Mouse (Mus musculus): ENCODE measurements around the gene 9530068E07Rik. TPM values are rescaled to one million over a fixed set of nuclear protein-coding genes. Genes with fewer than 3 reads are reported as not detected.

Gene 9530068E07Rik
- polyA plus RNA-seq, 1 experiment: 80.0 TPM

DNA sequence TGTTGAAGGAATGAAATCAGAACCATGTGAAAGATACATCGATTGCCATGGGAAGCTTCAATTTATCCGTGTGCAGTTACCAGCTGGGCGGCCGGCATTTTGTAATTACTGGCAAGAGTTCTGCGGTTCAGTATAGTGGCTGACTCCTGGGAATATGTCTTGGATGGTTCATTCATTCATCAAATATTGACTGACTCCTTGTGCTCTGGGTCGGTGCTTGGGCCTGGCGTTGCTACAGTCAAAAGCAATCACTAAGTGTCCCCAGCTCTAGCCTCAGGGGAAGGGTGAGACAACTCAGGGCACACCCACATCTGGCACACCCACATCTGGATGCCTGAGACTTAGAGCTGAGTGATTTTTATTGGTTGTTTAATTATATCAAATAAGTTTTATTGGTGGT is 22.4 kb upstream of the 9530068E07Rik start:
- TF ChIP-seq POLR2A (IDR thresholded peaks at IDR 0.05; ENCODE audit: low read depth, low read length): no peak
- no peak for TF ChIP-seq CTCF (IDR thresholded peaks at IDR 0.05; ENCODE audit: extremely low read depth, insufficient read length, insufficient replicate concordance, low read depth, low read length)
- WGBS: 57% methylated on average over 7 of the region's 7 CpGs
- H3K27me3 ChIP-seq (ENCODE audit: control insufficient read depth, insufficient read depth, low read length): no peaks in the 10 kb centered on the region
- H3K27ac ChIP-seq (ENCODE audit: insufficient read depth, low read depth, low read length): no peak overlapping the region
- no peak overlapping the region for H3K4me3 ChIP-seq (ENCODE audit: low read depth, low read length)
- peaks cover 37% of the 10 kb centered on the region for H3K36me3 ChIP-seq (ENCODE audit: control insufficient read depth, insufficient read depth, low read length)
- H3K4me1 ChIP-seq (ENCODE audit: control insufficient read depth, insufficient read depth, insufficient read length, low read length): peaks cover 4% of the 10 kb centered on the region; the same call in 1 of the 2 replicates

DNA sequence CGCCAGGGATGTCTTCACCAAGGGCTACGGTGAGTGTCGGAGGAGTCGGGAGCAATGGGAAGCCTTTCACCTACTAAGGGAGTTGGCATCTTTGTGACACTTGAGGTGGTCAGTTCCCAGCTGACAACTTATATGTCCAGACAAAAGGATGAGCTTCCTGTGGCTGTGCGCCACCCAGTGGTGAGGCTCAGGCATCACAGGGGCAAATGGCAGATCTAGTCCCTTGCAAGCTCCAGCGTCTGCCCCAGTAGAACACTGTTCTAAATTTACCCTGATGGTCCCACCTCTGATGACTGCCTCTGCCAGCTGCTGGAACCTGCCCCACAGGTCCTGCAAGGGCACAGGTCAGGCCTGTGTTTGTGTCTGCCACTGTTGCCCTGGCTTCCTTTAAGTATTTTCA is 21.9 kb upstream of the 9530068E07Rik start:
- 66% methylated on average over 6 of the region's 6 CpGs for WGBS
- no peak overlapping the region for H3K27ac ChIP-seq (ENCODE audit: insufficient read depth, low read depth, low read length)
- H3K27me3 ChIP-seq (ENCODE audit: control insufficient read depth, insufficient read depth, low read length): no peaks in the 10 kb centered on the region
- H3K4me3 ChIP-seq (ENCODE audit: low read depth, low read length): no peak overlapping the region
- no peaks in the 10 kb centered on the region; the same call in 1 of the 2 replicates for H3K4me1 ChIP-seq (ENCODE audit: control insufficient read depth, insufficient read depth, insufficient read length, low read length)
- H3K36me3 ChIP-seq (ENCODE audit: control insufficient read depth, insufficient read depth, low read length): peaks cover 41% of the 10 kb centered on the region
- TF ChIP-seq CTCF (IDR thresholded peaks at IDR 0.05; ENCODE audit: extremely low read depth, insufficient read length, insufficient replicate concordance, low read depth, low read length): peak; percentile 93
- no peak for TF ChIP-seq POLR2A (IDR thresholded peaks at IDR 0.05; ENCODE audit: low read depth, low read length)

DNA sequence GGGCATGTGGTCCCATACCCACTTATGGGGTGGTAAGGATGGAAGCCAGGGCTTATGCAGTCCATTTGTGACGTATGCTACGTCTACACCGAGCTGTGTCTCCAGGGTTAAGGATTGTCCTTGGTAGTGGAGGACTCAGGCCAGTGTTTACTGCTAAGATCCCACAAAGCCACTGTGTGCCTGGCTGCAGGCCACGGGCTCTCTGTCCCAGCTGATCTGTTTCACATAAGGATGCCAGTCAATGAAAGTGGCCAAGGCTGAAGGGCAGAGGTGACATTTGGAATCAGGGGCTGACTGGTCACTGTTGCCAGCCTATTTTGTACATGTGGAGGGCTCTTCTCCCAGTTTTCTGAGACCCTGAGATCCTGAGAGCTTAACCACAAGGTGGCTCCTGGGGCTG is 18.6 kb upstream of the 9530068E07Rik start:
- Histone ChIP-seq H3K4me1 (ENCODE audit: control insufficient read depth, insufficient read depth, insufficient read length, low read length) (no peaks in the 10 kb centered on the region), H3K4me3 (ENCODE audit: low read depth, low read length) (no peak overlapping the region), H3K36me3 (ENCODE audit: control insufficient read depth, insufficient read depth, low read length) (peaks cover 56% of the 10 kb centered on the region), H3K27ac (ENCODE audit: insufficient read depth, low read depth, low read length) (no peak overlapping the region), H3K27me3 (ENCODE audit: control insufficient read depth, insufficient read depth, low read length) (no peaks in the 10 kb centered on the region)
- 86% methylated on average over 4 of the region's 4 CpGs for WGBS
- TF ChIP-seq POLR2A (IDR thresholded peaks at IDR 0.05; ENCODE audit: low read depth, low read length) (no peak), CTCF (IDR thresholded peaks at IDR 0.05; ENCODE audit: extremely low read depth, insufficient read length, insufficient replicate concordance, low read depth, low read length) (no peak)

DNA sequence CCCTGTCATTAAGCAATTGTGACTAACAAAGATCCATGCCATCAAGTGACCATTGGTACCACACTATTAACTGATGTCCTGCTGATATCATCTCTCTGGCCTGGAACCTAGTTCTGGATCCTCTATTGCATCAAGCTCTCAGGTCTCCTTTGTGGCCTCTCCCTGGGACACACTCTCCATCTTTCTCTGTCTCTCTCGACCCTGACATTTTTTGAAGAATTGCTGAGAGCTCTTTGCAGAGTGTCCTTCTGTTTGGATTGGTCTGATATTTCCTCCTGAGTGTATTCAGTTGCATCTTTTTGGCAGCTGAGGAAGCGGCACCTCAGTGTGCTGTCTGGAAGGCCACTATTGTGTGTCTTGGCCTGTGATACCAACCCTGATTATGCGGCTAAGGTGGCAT is 17.0 kb upstream of the 9530068E07Rik start:
- no peak overlapping the region for H3K4me3 ChIP-seq (ENCODE audit: low read depth, low read length)
- peaks cover 70% of the 10 kb centered on the region for H3K36me3 ChIP-seq (ENCODE audit: control insufficient read depth, insufficient read depth, low read length)
- no peaks in the 10 kb centered on the region for H3K27me3 ChIP-seq (ENCODE audit: control insufficient read depth, insufficient read depth, low read length)
- WGBS: 87% methylated on average over 3 of the region's 3 CpGs
- no peak for TF ChIP-seq CTCF (IDR thresholded peaks at IDR 0.05; ENCODE audit: extremely low read depth, insufficient read length, insufficient replicate concordance, low read depth, low read length)
- no peak for TF ChIP-seq POLR2A (IDR thresholded peaks at IDR 0.05; ENCODE audit: low read depth, low read length)
- no peak overlapping the region for H3K27ac ChIP-seq (ENCODE audit: insufficient read depth, low read depth, low read length)
- H3K4me1 ChIP-seq (ENCODE audit: control insufficient read depth, insufficient read depth, insufficient read length, low read length): no peaks in the 10 kb centered on the region

DNA sequence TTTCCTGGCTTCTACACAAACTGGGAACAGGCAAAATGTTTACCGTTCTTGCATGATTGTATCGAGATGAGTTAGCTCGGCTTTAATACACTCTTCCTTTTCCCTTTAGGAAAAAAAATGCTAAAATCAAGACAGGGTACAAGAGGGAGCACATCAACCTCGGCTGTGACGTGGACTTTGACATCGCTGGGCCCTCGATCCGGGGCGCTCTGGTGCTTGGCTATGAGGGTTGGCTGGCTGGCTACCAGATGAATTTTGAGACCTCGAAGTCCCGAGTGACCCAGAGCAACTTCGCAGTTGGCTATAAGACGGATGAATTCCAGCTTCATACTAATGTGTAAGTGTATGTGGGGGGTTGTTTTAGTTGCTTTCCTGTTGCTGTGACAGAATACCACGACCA is 12.5 kb upstream of the 9530068E07Rik start:
- H3K4me3 ChIP-seq (ENCODE audit: low read depth, low read length): no peak overlapping the region
- no peak overlapping the region for H3K27ac ChIP-seq (ENCODE audit: insufficient read depth, low read depth, low read length)
- no peaks in the 10 kb centered on the region for H3K4me1 ChIP-seq (ENCODE audit: control insufficient read depth, insufficient read depth, insufficient read length, low read length)

DNA sequence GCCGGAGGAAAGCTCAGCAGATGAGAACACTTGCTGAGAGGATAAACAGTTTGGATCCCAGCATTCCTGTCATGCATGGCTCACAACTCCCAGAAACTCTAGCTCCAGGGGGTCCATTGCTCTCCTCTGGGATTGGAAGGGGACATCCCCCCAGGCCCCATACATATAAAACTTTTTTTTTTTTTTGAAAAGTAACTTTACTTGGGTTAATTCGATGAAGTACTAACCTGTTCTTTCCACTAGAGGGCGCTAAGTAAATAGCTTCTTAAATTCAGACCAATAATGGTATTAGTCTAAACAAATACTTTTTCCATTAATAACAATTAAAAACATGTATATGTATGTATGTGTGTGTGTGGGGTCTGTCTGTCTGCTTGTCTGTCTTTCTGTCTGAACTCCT is 11.6 kb upstream of the 9530068E07Rik start:
- TF ChIP-seq CTCF (IDR thresholded peaks at IDR 0.05; ENCODE audit: extremely low read depth, insufficient read length, insufficient replicate concordance, low read depth, low read length): peak; percentile 51; the same call in 1 of the 2 replicates
- TF ChIP-seq POLR2A (IDR thresholded peaks at IDR 0.05; ENCODE audit: low read depth, low read length): no peak
- peaks cover 69% of the 10 kb centered on the region for H3K36me3 ChIP-seq (ENCODE audit: control insufficient read depth, insufficient read depth, low read length)
- H3K27me3 ChIP-seq (ENCODE audit: control insufficient read depth, insufficient read depth, low read length): no peaks in the 10 kb centered on the region
- H3K4me1 ChIP-seq (ENCODE audit: control insufficient read depth, insufficient read depth, insufficient read length, low read length): no peaks in the 10 kb centered on the region
- no peak overlapping the region for H3K27ac ChIP-seq (ENCODE audit: insufficient read depth, low read depth, low read length)
- H3K4me3 ChIP-seq (ENCODE audit: low read depth, low read length): no peak overlapping the region
- WGBS: 48% methylated on average over 3 of the region's 3 CpGs

More for the DNA sequence above, 12.5 kb upstream of the 9530068E07Rik start:
- WGBS: 84% methylated on average over 14 of the region's 14 CpGs
- Histone ChIP-seq H3K36me3 (ENCODE audit: control insufficient read depth, insufficient read depth, low read length) (peaks cover 70% of the 10 kb centered on the region), H3K27me3 (ENCODE audit: control insufficient read depth, insufficient read depth, low read length) (no peaks in the 10 kb centered on the region)
- TF ChIP-seq POLR2A (IDR thresholded peaks at IDR 0.05; ENCODE audit: low read depth, low read length): no peak
- no peak for TF ChIP-seq CTCF (IDR thresholded peaks at IDR 0.05; ENCODE audit: extremely low read depth, insufficient read length, insufficient replicate concordance, low read depth, low read length)

DNA sequence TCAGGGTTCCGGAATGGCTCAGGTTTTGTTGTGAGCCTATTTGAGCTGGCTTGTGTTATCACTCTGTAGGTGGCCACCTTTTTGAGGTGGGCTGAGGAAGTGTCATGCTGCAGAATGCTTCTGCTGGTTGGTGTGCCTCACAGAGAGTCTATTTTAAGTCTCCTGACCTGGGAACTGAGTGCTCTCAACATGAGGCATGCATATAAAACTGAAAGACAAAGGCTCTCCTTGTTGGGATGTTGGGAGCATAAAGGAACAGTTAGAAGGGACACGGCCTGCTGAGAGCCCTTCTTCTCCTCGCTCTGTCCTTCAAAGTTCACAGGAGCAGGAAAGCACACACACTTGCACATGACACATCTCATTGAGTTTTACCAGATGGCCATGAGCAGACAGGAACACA is 9.3 kb upstream of the 9530068E07Rik start:
- Histone ChIP-seq H3K36me3 (ENCODE audit: control insufficient read depth, insufficient read depth, low read length) (peaks cover 60% of the 10 kb centered on the region), H3K27me3 (ENCODE audit: control insufficient read depth, insufficient read depth, low read length) (no peaks in the 10 kb centered on the region), H3K4me3 (ENCODE audit: low read depth, low read length) (no peak overlapping the region), H3K27ac (ENCODE audit: insufficient read depth, low read depth, low read length) (no peak overlapping the region), H3K4me1 (ENCODE audit: control insufficient read depth, insufficient read depth, insufficient read length, low read length) (no peaks in the 10 kb centered on the region)
- WGBS: 92% methylated on average over 3 of the region's 3 CpGs
- no peak for TF ChIP-seq POLR2A (IDR thresholded peaks at IDR 0.05; ENCODE audit: low read depth, low read length)
- TF ChIP-seq CTCF (IDR thresholded peaks at IDR 0.05; ENCODE audit: extremely low read depth, insufficient read length, insufficient replicate concordance, low read depth, low read length): no peak
